Mouse (Mus musculus): Measurements from ENCODE around the gene B3gnt6.

The B3gnt6 gene

DNA sequence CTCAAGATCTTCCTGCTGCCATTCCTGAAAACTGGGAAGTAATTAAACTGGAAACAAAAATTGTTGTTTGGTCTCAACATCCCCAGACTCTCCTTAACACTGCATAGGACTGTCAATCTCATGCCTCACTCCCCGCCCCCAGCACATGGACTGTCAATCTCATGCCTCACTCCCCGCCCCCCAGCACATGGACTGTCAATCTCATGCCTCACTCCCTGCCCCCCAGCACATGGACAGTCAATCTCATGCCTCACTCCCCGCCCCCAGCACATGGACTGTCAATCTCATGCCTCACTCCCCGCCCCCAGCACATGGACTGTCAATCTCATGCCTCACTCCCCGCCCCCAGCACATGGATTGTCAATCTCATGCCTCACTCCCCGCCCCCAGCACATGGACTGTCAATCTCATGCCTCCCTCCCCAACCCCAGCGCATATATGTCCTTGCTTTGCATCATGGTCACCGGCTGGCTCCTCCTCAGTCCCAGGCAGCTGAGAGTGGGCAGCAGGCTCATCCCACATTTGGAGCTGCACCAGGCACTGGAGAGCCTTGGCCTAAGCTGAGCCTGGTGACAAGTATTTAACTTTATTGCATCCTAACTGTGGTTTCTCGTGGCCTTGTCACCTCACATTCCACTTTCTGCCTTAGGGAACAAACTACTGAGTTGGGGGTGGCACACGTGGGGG, 50.4 kb downstream of the B3gnt6 start:
- DNase-seq (ENCODE audit: low spot score) = no peak

DNA sequence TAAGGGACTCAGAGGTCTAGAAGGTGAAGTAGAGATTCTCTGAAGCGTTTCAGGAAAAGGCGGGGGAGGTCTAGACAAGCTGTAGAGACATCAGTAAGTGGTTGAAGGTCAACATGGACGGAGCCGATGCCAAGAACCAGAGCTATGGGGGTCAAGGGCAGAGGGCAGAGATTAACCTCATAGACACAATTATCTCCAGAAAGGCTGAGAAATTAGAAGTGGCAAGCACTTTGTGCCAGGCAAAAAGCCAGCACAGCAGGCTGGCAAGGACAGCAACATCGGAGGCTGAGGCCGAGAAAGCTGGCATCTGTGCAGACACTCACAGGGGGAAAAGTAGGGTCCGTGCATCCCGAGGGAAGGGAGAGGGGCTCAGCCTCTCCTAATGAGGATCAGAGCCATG, 51.5 kb downstream of the B3gnt6 start:
- DNase-seq (ENCODE audit: low spot score) = no peak

DNA sequence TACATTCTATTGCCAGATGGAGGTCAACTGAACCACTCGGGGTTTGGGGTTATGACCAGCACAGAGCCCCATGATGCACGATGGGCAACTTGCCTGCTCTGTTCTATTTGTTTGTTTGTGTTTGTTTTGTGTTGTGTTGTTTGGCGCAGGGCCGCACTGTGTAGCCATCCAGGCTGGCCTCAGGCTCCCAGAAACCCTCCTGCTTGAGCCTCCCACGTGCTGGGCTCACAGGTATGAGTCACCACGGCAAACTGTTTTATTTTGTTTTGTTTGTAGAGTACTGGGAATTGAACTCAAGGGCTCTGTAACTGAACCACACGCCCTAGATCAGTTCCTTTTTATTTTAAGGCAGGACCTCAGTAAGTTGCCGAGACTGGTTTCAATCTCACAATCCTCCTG, 52.8 kb downstream of the B3gnt6 start:
- no peak for DNase-seq (ENCODE audit: low spot score)

DNA sequence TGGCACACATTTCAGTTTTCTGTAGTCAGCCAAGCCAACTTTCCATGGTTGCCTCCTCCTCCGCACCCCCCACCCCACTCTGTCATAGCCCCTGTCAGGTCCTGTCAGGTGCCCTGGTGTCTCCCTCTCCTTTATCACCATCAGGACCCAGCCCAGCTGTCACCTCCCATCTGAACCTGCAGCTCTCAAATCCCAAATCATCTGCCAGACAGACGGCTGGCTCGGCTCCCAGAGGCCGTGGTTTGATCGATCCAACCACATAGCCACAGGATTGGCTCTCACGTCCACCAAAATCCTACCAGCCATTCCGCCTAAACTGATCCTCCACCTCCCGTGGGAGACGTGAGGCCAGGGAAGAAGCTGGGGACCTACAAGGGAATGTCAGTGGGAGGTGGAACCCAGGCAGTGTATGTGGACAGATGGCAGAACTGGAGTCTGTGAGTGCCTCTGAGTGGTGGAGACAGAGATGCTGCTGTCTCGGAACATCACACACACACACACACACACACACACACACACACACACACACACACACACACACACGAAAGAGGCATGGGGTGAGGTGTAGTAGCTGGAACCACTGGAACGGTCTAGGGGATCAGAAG, 53.3 kb downstream of the B3gnt6 start:
- DNase-seq (ENCODE audit: low spot score) = no peak

DNA sequence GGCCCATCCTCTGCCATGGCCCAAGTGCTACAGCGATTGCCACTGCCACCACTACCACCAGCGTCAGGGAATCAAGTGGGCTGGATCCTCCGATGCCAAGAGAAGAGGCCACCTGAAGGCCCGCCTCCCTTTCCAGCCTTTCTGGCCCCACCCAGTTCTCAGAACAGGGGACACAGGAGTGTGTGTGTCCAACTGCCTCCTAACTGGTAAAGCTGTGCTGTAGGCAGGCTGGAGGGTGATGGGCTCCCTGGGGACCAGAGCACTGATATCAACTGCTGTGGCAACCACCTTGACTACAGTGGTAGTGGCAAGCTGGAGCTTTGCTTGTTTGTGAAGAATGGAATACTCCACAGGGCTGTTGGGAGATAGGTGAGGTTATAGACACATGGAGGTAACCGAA, 53.9 kb downstream of the B3gnt6 start, which contains the start of gene Omp:
Gene Omp (minus strand): TSS at position 101 of the 400 bp plus-strand sequence.
- no peak for DNase-seq (ENCODE audit: low spot score)

DNA sequence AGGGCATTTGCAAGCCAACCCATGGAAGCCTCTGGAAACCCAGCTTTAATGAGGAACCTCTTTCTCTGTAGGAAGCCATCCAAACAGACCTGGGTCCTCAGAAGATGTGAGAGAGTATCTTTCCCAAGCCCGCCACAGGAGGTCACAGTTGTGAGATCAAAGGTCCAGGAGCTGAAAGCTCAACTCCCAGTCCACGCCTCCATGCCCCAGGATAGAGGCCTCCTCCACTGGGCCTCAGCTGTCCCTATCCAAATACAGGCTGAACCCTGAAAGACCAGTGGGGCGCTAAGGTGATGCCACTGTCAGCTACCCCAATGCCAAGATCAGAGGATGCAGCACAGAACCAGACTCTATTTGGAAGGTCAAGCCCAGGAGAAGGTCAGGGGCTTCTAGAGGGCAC, 56.6 kb downstream of the B3gnt6 start:
- no peak for DNase-seq (ENCODE audit: low spot score)

Data from T-cell, adult 2 months (primary cell).